Mouse (Mus musculus) lung, adult 2 months (tissue): Measurements from ENCODE around the gene Cacna1g.

Experiments
- CTCF ChIP-seq: fragments of 200-500 bp; IDR thresholded peaks from 2 replicates; pipeline ENCODE4 v1.5.1; 2011; ENCODE audit warnings: mild to moderate bottlenecking, low read length, control low read depth; ENCODE audit not compliant: insufficient read depth
- POLR2A ChIP-seq: fragments of 200-500 bp; IDR thresholded peaks from 2 replicates; pipeline ENCODE4 v1.6.1; 2011; ENCODE audit warnings: low read depth, mild to moderate bottlenecking, control low read depth, low read length, borderline replicate concordance; ENCODE audit errors: extremely low read depth

DNA sequence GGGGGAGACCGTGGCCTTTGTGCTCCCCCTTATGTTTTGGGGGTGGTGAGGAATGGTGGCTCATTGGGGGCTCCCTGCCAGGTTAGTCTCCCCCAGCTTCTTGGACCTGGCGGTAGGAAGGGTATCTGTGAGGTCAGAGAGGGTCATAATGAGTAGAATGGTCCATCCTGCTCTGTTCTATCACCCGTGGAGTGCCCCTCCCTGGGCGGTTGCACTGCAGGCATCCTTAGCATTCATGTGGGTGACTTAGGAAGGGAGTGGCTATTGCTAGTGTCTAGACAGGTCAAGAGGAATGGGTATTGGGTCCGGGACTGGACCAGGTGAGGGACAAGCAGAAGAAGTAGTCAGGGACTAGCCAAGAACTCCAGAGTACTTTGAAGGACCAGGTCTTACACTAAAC lies 11.2 kb upstream of the Cacna1g start:
- no peak for TF ChIP-seq CTCF
- no peak for TF ChIP-seq POLR2A
